Mouse (Mus musculus): Measurements from ENCODE around the gene Setd4. TPM values are rescaled to one million over a fixed set of nuclear protein-coding genes. Genes with fewer than 3 reads are reported as not detected.

Setd4 gene
- polyA plus RNA-seq, 1 experiment from 2014 or later, result 9.9 TPM

GRCm38 (mm10) chr16:93596807-93597206 is 7.1 kb downstream of the Setd4 start:
- Histone ChIP-seq H3K4me3 (ENCODE audit: low read length) (no peak overlapping the region), H3K27me3 (ENCODE audit: control insufficient read depth, insufficient read depth, low read depth, low read length) (no peaks in the 10 kb centered on the region), H3K9ac (ENCODE audit: low read length) (no peak overlapping the region), H3K4me2 (ENCODE audit: low read depth, low read length) (no peak overlapping the region), H3K4me1 (replicated peaks; ENCODE audit: control insufficient read depth, insufficient read depth, low read length) (no peaks in the 10 kb centered on the region), H3K9me3 (ENCODE audit: control insufficient read depth, low read length) (no peaks in the 10 kb centered on the region), H3K36me3 (ENCODE audit: control insufficient read depth, insufficient read depth, low read length) (peaks cover 3% of the 10 kb centered on the region; the same call in 1 of the 2 replicates), H3K27ac (ENCODE audit: low read length) (no peak overlapping the region)
- 86% methylated on average over 7 of the region's 7 CpGs for WGBS
- ATAC-seq (ENCODE audit: low read depth), result no peak

DNA sequence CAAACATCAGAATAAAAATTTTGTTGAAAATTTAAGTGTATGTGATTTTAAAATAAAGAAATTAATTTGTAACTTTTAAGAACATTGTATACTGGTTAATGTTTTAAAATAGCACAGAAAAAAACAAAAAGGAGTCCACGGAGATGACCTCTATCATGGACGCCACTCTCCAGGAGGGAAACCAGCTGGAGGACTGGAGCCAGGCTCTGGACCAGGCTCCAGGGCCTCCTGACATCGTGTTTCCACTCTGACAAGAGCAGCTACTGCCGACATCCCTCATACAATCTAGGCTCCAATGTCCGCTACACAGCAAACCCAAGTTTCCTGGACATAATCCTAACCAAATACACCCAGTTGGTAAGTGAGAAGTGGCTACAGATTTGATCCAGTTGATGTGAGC is 8.1 kb downstream of the Setd4 start:
- 68% methylated on average over 5 of the region's 5 CpGs for WGBS
- peaks cover 5% of the 10 kb centered on the region for H3K36me3 ChIP-seq (ENCODE audit: control insufficient read depth, insufficient read depth, low read length)

DNA sequence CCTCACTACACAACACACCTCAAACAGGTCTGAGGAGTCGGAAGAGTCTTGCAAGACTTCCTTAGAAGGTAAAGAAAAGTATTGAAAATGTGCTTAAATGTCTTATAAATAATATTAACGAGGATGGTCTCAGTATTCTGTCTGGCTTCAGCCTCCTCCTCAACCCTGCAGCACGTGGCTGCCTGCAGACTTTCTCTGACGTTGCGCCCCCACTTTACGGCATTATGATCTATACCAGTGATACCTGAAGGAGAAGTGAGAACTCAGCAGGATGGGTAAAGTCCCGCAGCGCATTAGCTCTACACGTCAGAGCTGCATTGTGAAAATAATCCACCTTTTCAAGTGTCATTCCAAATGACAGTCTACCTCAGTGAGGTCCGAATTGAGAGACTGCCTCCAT is 9.4 kb downstream of the Setd4 start:
- Histone ChIP-seq H3K4me2 (ENCODE audit: low read depth, low read length) (no peak overlapping the region), H3K36me3 (ENCODE audit: control insufficient read depth, insufficient read depth, low read length) (peaks cover 8% of the 10 kb centered on the region), H3K4me3 (ENCODE audit: low read length) (no peak overlapping the region), H3K4me1 (replicated peaks; ENCODE audit: control insufficient read depth, insufficient read depth, low read length) (no peaks in the 10 kb centered on the region), H3K27me3 (ENCODE audit: control insufficient read depth, insufficient read depth, low read depth, low read length) (no peaks in the 10 kb centered on the region), H3K9ac (ENCODE audit: low read length) (no peak overlapping the region), H3K27ac (ENCODE audit: low read length) (no peak overlapping the region), H3K9me3 (ENCODE audit: control insufficient read depth, low read length) (no peaks in the 10 kb centered on the region)
- ATAC-seq (ENCODE audit: low read depth), result no peak
- 91% methylated on average over 10 of the region's 10 CpGs for WGBS

More for the DNA sequence above, 8.1 kb downstream of the Setd4 start:
- no peak for ATAC-seq (ENCODE audit: low read depth)
- Histone ChIP-seq H3K27me3 (ENCODE audit: control insufficient read depth, insufficient read depth, low read depth, low read length) (no peaks in the 10 kb centered on the region), H3K4me2 (ENCODE audit: low read depth, low read length) (no peak overlapping the region), H3K9ac (ENCODE audit: low read length) (no peak overlapping the region), H3K4me3 (ENCODE audit: low read length) (no peak overlapping the region), H3K27ac (ENCODE audit: low read length) (no peak overlapping the region), H3K4me1 (replicated peaks; ENCODE audit: control insufficient read depth, insufficient read depth, low read length) (no peaks in the 10 kb centered on the region), H3K9me3 (ENCODE audit: control insufficient read depth, low read length) (no peaks in the 10 kb centered on the region)

DNA sequence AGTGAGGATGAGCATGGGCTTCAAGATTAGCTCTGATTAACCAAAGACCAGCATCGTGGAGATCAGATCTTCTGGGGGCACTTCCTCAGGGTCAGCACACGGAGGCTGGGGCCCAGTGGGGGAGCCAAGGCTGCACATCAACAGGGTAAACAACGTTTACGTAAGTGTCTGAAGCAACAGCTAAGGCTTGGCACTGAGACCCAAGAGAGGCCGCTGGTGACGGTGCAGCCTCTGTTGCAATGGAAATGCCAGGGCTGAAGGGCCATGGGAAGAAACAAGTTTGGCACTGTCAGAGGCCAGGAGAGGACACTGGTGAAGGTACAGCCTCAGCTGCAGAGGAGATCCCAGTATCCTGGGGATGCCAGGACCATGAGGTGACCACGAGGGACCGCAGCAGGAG is 10.5 kb downstream of the Setd4 start:
- ATAC-seq (ENCODE audit: low read depth), result no peak
- Histone ChIP-seq H3K36me3 (ENCODE audit: control insufficient read depth, insufficient read depth, low read length) (peaks cover 8% of the 10 kb centered on the region), H3K27ac (ENCODE audit: low read length) (no peak overlapping the region), H3K27me3 (ENCODE audit: control insufficient read depth, insufficient read depth, low read depth, low read length) (no peaks in the 10 kb centered on the region), H3K9ac (ENCODE audit: low read length) (no peak overlapping the region), H3K4me3 (ENCODE audit: low read length) (no peak overlapping the region), H3K4me1 (replicated peaks; ENCODE audit: control insufficient read depth, insufficient read depth, low read length) (no peaks in the 10 kb centered on the region), H3K4me2 (ENCODE audit: low read depth, low read length) (no peak overlapping the region), H3K9me3 (ENCODE audit: control insufficient read depth, low read length) (no peaks in the 10 kb centered on the region)
- 82% methylated on average over 8 of the region's 8 CpGs for whole genome bisulfite sequencing

DNA sequence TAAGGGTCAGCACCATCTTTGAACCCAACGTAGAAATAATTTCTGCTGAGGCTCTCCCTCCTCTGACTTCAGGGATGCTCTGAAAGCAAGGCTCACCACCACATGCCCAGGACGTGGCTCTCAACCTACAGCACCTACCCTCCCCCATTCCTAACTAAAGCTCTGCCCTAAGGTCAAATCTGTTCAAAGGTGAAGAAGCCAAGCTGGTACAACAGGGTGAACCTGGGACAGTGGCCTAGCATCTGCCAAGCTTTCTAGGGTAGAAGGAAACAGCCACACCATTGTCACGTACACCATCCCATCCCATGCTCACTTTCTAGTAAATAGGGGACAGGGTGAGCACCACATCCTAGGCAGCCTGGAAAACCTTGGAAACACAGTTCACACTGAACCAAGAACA is 11.2 kb downstream of the Setd4 start:
- Histone ChIP-seq H3K4me1 (replicated peaks; ENCODE audit: control insufficient read depth, insufficient read depth, low read length) (no peaks in the 10 kb centered on the region), H3K9me3 (ENCODE audit: control insufficient read depth, low read length) (no peaks in the 10 kb centered on the region), H3K36me3 (ENCODE audit: control insufficient read depth, insufficient read depth, low read length) (peaks cover 5% of the 10 kb centered on the region), H3K27ac (ENCODE audit: low read length) (no peak overlapping the region), H3K9ac (ENCODE audit: low read length) (no peak overlapping the region), H3K4me3 (ENCODE audit: low read length) (no peak overlapping the region), H3K4me2 (ENCODE audit: low read depth, low read length) (no peak overlapping the region), H3K27me3 (ENCODE audit: control insufficient read depth, insufficient read depth, low read depth, low read length) (no peaks in the 10 kb centered on the region)
- ATAC-seq (ENCODE audit: low read depth), result no peak
- 97% methylated on average over 3 of the region's 3 CpGs for WGBS

DNA sequence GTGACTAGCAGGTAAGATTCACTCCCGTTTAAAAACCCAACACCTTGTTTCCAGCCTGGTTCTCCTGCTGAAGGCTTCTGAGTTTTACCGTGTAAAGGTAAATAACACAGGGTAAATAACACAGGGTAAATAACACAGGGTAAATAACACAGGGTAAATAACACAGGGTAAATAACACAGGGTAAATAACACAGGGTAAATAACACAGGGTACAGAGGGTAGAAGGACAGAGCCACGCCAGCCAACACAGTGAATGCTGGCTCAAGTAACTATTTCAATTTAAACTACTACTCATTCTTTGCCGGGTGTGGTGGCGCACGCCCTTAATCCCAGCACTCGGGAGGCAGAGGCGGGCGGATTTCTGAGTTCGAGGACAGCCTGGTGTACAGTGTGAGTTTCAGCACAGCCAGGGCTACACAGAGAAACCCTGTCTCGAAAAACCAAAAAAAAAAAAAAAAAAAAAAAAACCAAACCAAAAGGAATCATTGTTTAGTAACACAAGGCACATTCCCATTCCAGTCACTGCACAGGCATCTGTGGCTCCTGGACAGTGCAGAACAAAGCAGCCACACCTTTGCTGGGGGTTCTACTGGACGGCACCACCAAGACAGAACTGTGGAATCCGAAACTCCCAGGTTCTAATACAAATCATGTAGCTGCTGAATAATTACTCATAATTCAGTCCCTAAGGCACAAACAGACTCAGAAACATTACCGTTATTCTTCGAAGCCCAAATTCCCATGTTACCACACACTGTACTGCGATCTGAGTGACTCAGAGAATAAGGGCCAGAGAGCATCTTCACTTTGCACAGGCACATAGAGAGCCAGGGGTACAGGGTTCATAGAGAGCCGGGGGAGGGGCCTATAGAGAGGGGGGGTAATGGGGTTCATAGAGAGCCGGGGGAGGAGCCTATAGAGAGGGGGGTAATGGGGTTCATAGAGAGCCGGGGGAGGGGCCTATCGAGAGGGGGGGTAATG is 12.1 kb downstream of the Setd4 start:
- 87% methylated on average over 20 of the region's 20 CpGs for WGBS
- no peak for ATAC-seq (ENCODE audit: low read depth)
- peaks cover 5% of the 10 kb centered on the region for H3K36me3 ChIP-seq (ENCODE audit: control insufficient read depth, insufficient read depth, low read length)

DNA sequence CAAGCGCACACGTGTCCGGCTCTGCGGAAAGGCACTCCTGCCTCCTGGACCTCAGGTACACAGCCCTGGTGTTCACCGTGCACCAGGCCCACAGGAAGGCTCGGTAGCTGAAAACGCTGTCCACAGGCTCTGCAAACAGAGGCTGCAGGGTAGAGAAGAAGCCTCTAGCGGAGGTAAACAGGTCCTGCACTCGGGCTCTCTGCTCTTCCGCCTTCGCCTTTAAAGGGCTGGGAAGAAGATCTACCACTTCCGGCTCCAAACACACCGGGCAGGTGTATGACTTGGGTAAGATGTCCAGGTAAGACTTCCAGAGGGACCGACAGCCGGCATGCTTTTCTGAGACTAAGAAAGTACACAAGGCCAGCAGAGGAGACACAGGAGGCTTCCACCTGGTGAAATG is 12.9 kb downstream of the Setd4 start:
- WGBS, result 81% methylated on average over 15 of the region's 15 CpGs
- no peak for ATAC-seq (ENCODE audit: low read depth)
- H3K9me3 ChIP-seq (ENCODE audit: control insufficient read depth, low read length), result no peaks in the 10 kb centered on the region
- H3K27ac ChIP-seq (ENCODE audit: low read length), result no peak overlapping the region
- no peak overlapping the region for H3K4me3 ChIP-seq (ENCODE audit: low read length)
- H3K27me3 ChIP-seq (ENCODE audit: control insufficient read depth, insufficient read depth, low read depth, low read length), result no peaks in the 10 kb centered on the region
- H3K4me1 ChIP-seq (replicated peaks; ENCODE audit: control insufficient read depth, insufficient read depth, low read length), result no peaks in the 10 kb centered on the region
- H3K36me3 ChIP-seq (ENCODE audit: control insufficient read depth, insufficient read depth, low read length), result peaks cover 5% of the 10 kb centered on the region
- no peak overlapping the region for H3K4me2 ChIP-seq (ENCODE audit: low read depth, low read length)
- H3K9ac ChIP-seq (ENCODE audit: low read length), result no peak overlapping the region

More for the DNA sequence above, 12.1 kb downstream of the Setd4 start:
- H3K4me1 ChIP-seq (replicated peaks; ENCODE audit: control insufficient read depth, insufficient read depth, low read length), result no peaks in the 10 kb centered on the region
- H3K9me3 ChIP-seq (ENCODE audit: control insufficient read depth, low read length), result no peaks in the 10 kb centered on the region
- H3K9ac ChIP-seq (ENCODE audit: low read length), result no peak overlapping the region
- no peak overlapping the region for H3K27ac ChIP-seq (ENCODE audit: low read length)
- no peak overlapping the region for H3K4me2 ChIP-seq (ENCODE audit: low read depth, low read length)
- no peak overlapping the region for H3K4me3 ChIP-seq (ENCODE audit: low read length)
- H3K27me3 ChIP-seq (ENCODE audit: control insufficient read depth, insufficient read depth, low read depth, low read length), result no peaks in the 10 kb centered on the region

DNA sequence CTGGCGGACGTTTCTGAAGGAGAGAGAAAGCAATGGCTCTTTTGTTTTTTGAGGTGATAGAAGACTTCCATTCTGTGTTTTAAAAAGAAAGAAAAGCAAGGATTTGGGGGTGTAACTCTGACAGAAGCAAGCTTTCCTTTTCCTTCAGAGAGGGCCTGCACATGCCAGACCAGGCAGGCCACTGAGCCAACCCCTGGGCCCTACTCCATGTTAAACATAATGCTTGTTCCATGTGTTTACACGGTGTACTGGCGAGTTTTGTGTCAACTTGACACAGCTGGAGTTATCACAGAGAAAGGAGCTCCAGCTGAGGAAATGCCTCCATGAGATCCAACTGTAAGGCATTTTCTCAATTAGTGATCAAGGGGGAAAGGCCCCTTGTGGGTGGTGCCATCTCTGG is 15.6 kb downstream of the Setd4 start:
- Histone ChIP-seq H3K9ac (ENCODE audit: low read length) (no peak overlapping the region), H3K9me3 (ENCODE audit: control insufficient read depth, low read length) (no peaks in the 10 kb centered on the region), H3K27ac (ENCODE audit: low read length) (no peak overlapping the region), H3K4me3 (ENCODE audit: low read length) (no peak overlapping the region), H3K27me3 (ENCODE audit: control insufficient read depth, insufficient read depth, low read depth, low read length) (no peaks in the 10 kb centered on the region), H3K36me3 (ENCODE audit: control insufficient read depth, insufficient read depth, low read length) (peaks cover 13% of the 10 kb centered on the region), H3K4me1 (replicated peaks; ENCODE audit: control insufficient read depth, insufficient read depth, low read length) (no peaks in the 10 kb centered on the region), H3K4me2 (ENCODE audit: low read depth, low read length) (no peak overlapping the region)
- no peak for ATAC-seq (ENCODE audit: low read depth)
- WGBS, result 55% methylated on average over 4 of the region's 4 CpGs

DNA sequence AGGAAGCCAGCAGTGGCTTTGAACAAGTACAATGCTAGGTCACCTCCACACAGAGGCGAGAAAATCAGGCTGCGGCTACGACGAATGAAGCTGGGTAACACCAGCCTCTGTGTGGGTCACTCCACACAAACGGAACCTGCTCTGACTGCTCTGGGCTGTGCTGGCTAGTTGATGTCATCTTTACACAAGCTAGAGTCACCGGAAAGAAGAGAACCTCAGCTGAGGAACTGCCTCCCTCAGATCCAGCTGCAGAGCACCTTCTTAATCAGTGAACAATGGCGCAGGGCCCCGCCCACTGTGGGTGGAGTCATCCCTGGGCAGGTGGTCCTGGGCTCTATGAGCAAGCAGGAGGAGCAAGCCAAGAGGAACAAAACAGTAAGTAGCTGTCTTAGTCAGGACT is 17.5 kb downstream of the Setd4 start:
- 63% methylated on average over 8 of the region's 8 CpGs for WGBS
- no peak overlapping the region for H3K9ac ChIP-seq (ENCODE audit: low read length)
- peaks cover 13% of the 10 kb centered on the region for H3K36me3 ChIP-seq (ENCODE audit: control insufficient read depth, insufficient read depth, low read length)
- no peak overlapping the region for H3K4me3 ChIP-seq (ENCODE audit: low read length)
- no peaks in the 10 kb centered on the region for H3K27me3 ChIP-seq (ENCODE audit: control insufficient read depth, insufficient read depth, low read depth, low read length)
- H3K4me1 ChIP-seq (replicated peaks; ENCODE audit: control insufficient read depth, insufficient read depth, low read length), result no peaks in the 10 kb centered on the region
- H3K9me3 ChIP-seq (ENCODE audit: control insufficient read depth, low read length), result no peaks in the 10 kb centered on the region
- no peak overlapping the region for H3K27ac ChIP-seq (ENCODE audit: low read length)
- no peak for ATAC-seq (ENCODE audit: low read depth)
- H3K4me2 ChIP-seq (ENCODE audit: low read depth, low read length), result no peak overlapping the region

Measured in lung, embryonic 16.5 days (tissue).